In the genomic region with DNA sequence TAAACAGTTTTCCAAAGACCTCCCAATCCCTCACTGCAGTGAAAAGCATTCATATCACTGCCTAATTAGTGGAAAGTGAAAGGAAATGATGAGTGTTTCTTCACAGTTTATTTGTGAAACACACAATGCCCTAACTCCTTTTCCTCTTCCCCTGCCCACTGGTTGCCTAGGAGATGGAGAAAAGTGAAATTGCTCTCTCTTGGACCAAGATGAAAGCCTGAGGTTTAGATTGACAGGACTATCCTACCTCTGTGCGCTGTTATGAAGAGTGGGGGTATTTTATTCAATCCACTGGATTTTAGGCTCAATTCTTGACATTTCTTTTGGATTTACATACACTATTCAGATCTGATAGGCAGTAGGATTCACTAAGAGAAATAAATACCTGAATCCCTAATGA, we compare ENCODE assay signal across 24 mouse cellular contexts.
DNase-seq lines count a peak whose midpoint lies in the region; ATAC-seq and TF ChIP-seq lines count a peak whose summit lies in the region.
"Had no signal": no experiment of that assay in that cellular context is flagged by ENCODE, and none has a peak within 500 bp of the region (broad histone marks: within the 10 kb centered on the region; RNA-seq: fewer than 3 reads in every experiment).

No protein-coding gene starts in this region.

- no peaks in the 10 kb centered on the region for H3K27me3 ChIP-seq in midbrain, embryonic 11.5 days (ENCODE audit: control insufficient read depth, insufficient read depth, low read length)
- H3K27me3 ChIP-seq in midbrain, postnatal 0 days (ENCODE audit: insufficient read depth, low read length), result no peaks in the 10 kb centered on the region
- H3K27me3 ChIP-seq in midbrain, embryonic 14.5 days (ENCODE audit: control insufficient read depth, insufficient read depth, low read length), result no peaks in the 10 kb centered on the region
- H3K27me3 ChIP-seq: embryonic facial prominence, embryonic 13.5 days; forebrain, embryonic 13.5 days; hindbrain, embryonic 12.5 days; hindbrain, embryonic 15.5 days had no signal

- H3K9me3 ChIP-seq in midbrain, embryonic 11.5 days (ENCODE audit: control insufficient read depth, low read length), result no peaks in the 10 kb centered on the region
- H3K9me3 ChIP-seq in midbrain, postnatal 0 days (ENCODE audit: low read length), result no peaks in the 10 kb centered on the region
- H3K9me3 ChIP-seq in midbrain, embryonic 14.5 days (ENCODE audit: control insufficient read depth, low read length), result no peaks in the 10 kb centered on the region
- H3K9me3 ChIP-seq: embryonic facial prominence, embryonic 10.5 days; forebrain, embryonic 13.5 days; hindbrain, embryonic 12.5 days; hindbrain, embryonic 15.5 days had no signal

- no peak for ATAC-seq in midbrain, embryonic 11.5 days (ENCODE audit: low FRiP score)
- no peak for ATAC-seq in midbrain, postnatal 0 days (ENCODE audit: low FRiP score)
- no peak for ATAC-seq in midbrain, embryonic 14.5 days (ENCODE audit: low FRiP score, low TSS enrichment)
- ATAC-seq: activated CD4-positive, CD25-positive, alpha-beta regulatory T cell, adult 4 months; forebrain, embryonic 13.5 days had no signal

- peak; percentile 21 for DNase-seq in midbrain, embryonic 11.5 days (ENCODE audit: low spot score, missing footprints)
- no peak for DNase-seq in midbrain, postnatal 0 days (ENCODE audit: low spot score)
- peak; percentile 67 for DNase-seq in brain, embryonic 14.5 days (ENCODE audit: low read depth)
- DNase-seq in midbrain, embryonic 14.5 days, result peak; percentile 42
- DNase-seq in right cerebral cortex, postnatal 14 days, result no peak
- DNase-seq in heart, adult 9 months (ENCODE audit: low spot score in 2 of 2), result no peak
- DNase-seq: adrenal gland, adult 8-10 months; adrenal gland, postnatal 25 days; cerebellum, adult 11 months; cerebellum, adult 2 months; cerebellum, adult 9-11 months; cerebellum, postnatal 25 days; embryo, embryonic 11 days; gastrocnemius, postnatal 10 days; gastrocnemius, postnatal 36 days; heart, adult 2 months had no signal

- no peaks in the 10 kb centered on the region for H3K36me3 ChIP-seq in midbrain, embryonic 11.5 days (ENCODE audit: control insufficient read depth, insufficient read depth, low read length)
- no peaks in the 10 kb centered on the region for H3K36me3 ChIP-seq in midbrain, postnatal 0 days (ENCODE audit: insufficient read depth, low read length)
- no peaks in the 10 kb centered on the region for H3K36me3 ChIP-seq in midbrain, embryonic 14.5 days (ENCODE audit: control insufficient read depth, insufficient read depth, low read length)
- H3K36me3 ChIP-seq: embryonic facial prominence, embryonic 10.5 days; embryonic facial prominence, embryonic 13.5 days; hindbrain, embryonic 12.5 days; hindbrain, embryonic 15.5 days had no signal

- H3K4me3 ChIP-seq in midbrain, embryonic 11.5 days (ENCODE audit: low read depth, low read length), result no peak overlapping the region
- H3K4me3 ChIP-seq in midbrain, postnatal 0 days (ENCODE audit: low read depth, low read length), result no peak overlapping the region
- no peak overlapping the region for H3K4me3 ChIP-seq in midbrain, embryonic 14.5 days (replicated peaks; ENCODE audit: low read depth, low read length)
- H3K4me3 ChIP-seq: embryonic facial prominence, embryonic 10.5 days; embryonic facial prominence, embryonic 13.5 days; erythroblast, embryonic 14.5 days; forebrain, embryonic 13.5 days; heart, adult 2 months; hindbrain, embryonic 12.5 days; hindbrain, embryonic 15.5 days had no signal

- WGBS in midbrain, embryonic 11.5 days, result 76% methylated on average over 1 of the region's 1 CpGs
- 35% methylated on average over 1 of the region's 1 CpGs for WGBS in midbrain, postnatal 0 days
- WGBS in midbrain, embryonic 14.5 days, result 50% methylated on average over 1 of the region's 1 CpGs

- TF ChIP-seq CTCF in midbrain, postnatal 0 days (IDR thresholded peaks at IDR 0.05), result no peak
- TF ChIP-seq CTCF in brain, embryonic 14.5 days (IDR thresholded peaks at IDR 0.05; ENCODE audit: borderline replicate concordance, extremely low read depth, insufficient read depth, insufficient read length), result no peak

- no peak for TF ChIP-seq POLR2A in brain, embryonic 14.5 days (IDR thresholded peaks at IDR 0.05; ENCODE audit: borderline replicate concordance, extremely low read depth, insufficient read depth, insufficient read length, poor library complexity, severe bottlenecking)

- no peak overlapping the region for H3K9ac ChIP-seq in midbrain, embryonic 11.5 days (ENCODE audit: low read length)
- H3K9ac ChIP-seq in midbrain, postnatal 0 days (replicated peaks; ENCODE audit: low read length, poor library complexity, severe bottlenecking), result no peak overlapping the region
- H3K9ac ChIP-seq in midbrain, embryonic 14.5 days (replicated peaks; ENCODE audit: low read length), result no peak overlapping the region
- H3K9ac ChIP-seq: embryonic facial prominence, embryonic 13.5 days; forebrain, embryonic 13.5 days; hindbrain, embryonic 12.5 days; hindbrain, embryonic 15.5 days had no signal

- H3K4me1 ChIP-seq in midbrain, embryonic 11.5 days (ENCODE audit: control insufficient read depth, insufficient read depth, low read length), result no peaks in the 10 kb centered on the region
- no peaks in the 10 kb centered on the region for H3K4me1 ChIP-seq in midbrain, postnatal 0 days (ENCODE audit: insufficient read depth, low read length)
- peaks cover 18% of the 10 kb centered on the region for H3K4me1 ChIP-seq in midbrain, embryonic 14.5 days (ENCODE audit: control insufficient read depth, insufficient read depth, low read length)

- no peak overlapping the region for H3K4me2 ChIP-seq in midbrain, embryonic 11.5 days
- H3K4me2 ChIP-seq in midbrain, postnatal 0 days (ENCODE audit: low read depth, low read length, poor library complexity, severe bottlenecking), result no peak overlapping the region
- H3K4me2 ChIP-seq in midbrain, embryonic 14.5 days (ENCODE audit: low read length), result no peak overlapping the region
- H3K4me2 ChIP-seq: embryonic facial prominence, embryonic 13.5 days; forebrain, embryonic 13.5 days; heart, embryonic 11.5 days; hindbrain, embryonic 12.5 days; hindbrain, embryonic 15.5 days had no signal

- H3K27ac ChIP-seq in midbrain, embryonic 11.5 days (ENCODE audit: low read depth, low read length), result no peak overlapping the region
- no peak overlapping the region for H3K27ac ChIP-seq in midbrain, postnatal 0 days (ENCODE audit: low read depth, low read length)
- H3K27ac ChIP-seq in midbrain, embryonic 14.5 days (replicated peaks; ENCODE audit: low read depth, low read length), result no peak overlapping the region
- H3K27ac ChIP-seq: embryonic facial prominence, embryonic 10.5 days; embryonic facial prominence, embryonic 13.5 days; forebrain, embryonic 13.5 days; heart, adult 2 months; hindbrain, embryonic 12.5 days; hindbrain, embryonic 15.5 days had no signal

Comparison
In these comparisons a context has a peak if more than half of its experiments do, and no peak if none do; other contexts are left out.
1. DNase-seq: peak in midbrain, embryonic 11.5 days (single experiment), brain, embryonic 14.5 days (single experiment) and midbrain, embryonic 14.5 days (single experiment); none in midbrain, postnatal 0 days (single experiment), right cerebral cortex, postnatal 14 days (single experiment) and heart, adult 9 months (0 of 2).